Mouse (Mus musculus) midbrain, embryonic 16.5 days (tissue): Measurements from ENCODE around the gene Dgkd. TPM values are rescaled to one million over a fixed set of nuclear protein-coding genes. Genes with fewer than 3 reads are reported as not detected.

Experiments
- ATAC-seq: fragments of 200-750 bp; cut with Nextera tagmentation; 2 replicates; pipeline ENCODE4 v1.8.0; 2017; ENCODE audit warnings: moderate TSS enrichment
- H3K27ac ChIP-seq: fragments of 300-500 bp; sonication (generic); 2 replicates; pipeline ENCODE4 v1.5.1; 2014; ENCODE audit warnings: mild to moderate bottlenecking, low read length, mixed read lengths
- H3K27me3 ChIP-seq: fragments of 300-500 bp; sonication (generic); 2 replicates; pipeline ENCODE4 v1.6.1; 2014; ENCODE audit warnings: low read depth, low read length, mixed read lengths; ENCODE audit not compliant: control insufficient read depth, insufficient read depth
- H3K36me3 ChIP-seq: fragments of 300-500 bp; sonication (generic); 2 replicates; pipeline ENCODE4 v1.6.1; 2014; ENCODE audit warnings: mild to moderate bottlenecking, low read length, moderate library complexity, mixed read lengths; ENCODE audit not compliant: control insufficient read depth, insufficient read depth
- H3K4me1 ChIP-seq: fragments of 300-500 bp; sonication (generic); 2 replicates; pipeline ENCODE4 v1.6.1; 2014; ENCODE audit warnings: mild to moderate bottlenecking, low read length, mixed read lengths; ENCODE audit not compliant: control insufficient read depth, insufficient read depth
- H3K4me2 ChIP-seq: fragments of 300-500 bp; sonication (generic); 2 replicates; pipeline ENCODE4 v1.6.1; 2014; ENCODE audit warnings: mild to moderate bottlenecking, low read length, mixed read lengths
- H3K4me3 ChIP-seq: fragments of 300-500 bp; sonication (generic); 2 replicates; pipeline ENCODE4 v1.5.1; 2014; ENCODE audit warnings: low read depth, mild to moderate bottlenecking, low read length, moderate library complexity, mixed read lengths
- H3K9ac ChIP-seq: fragments of 300-500 bp; sonication (generic); 2 replicates; pipeline ENCODE4 v1.6.1; 2014; ENCODE audit warnings: low read depth, low read length, mixed read lengths
- H3K9me3 ChIP-seq: fragments of 300-500 bp; sonication (generic); replicated peaks from 2 replicates; pipeline ENCODE4 v1.6.1; 2014; ENCODE audit warnings: mild to moderate bottlenecking, low read length, mixed read lengths; ENCODE audit not compliant: control insufficient read depth, poor library complexity, severe bottlenecking
- WGBS: fragments of 180-500 bp; shearing (Covaris S2); extraction: QIAGEN DNeasy Blood & Tissue Kit; methylation state at CpG from one replicate; pipeline ENCODE4 v1.1.7; 2014; 5-methylcytosine and 5-hydroxymethylcytosine counted together
- polyA plus RNA-seq: library from polyadenylated mRNA; unstranded; fragments of >200 nt; fragmentation: Nextera tagmentation; extraction: Ambion mirVana; gene quantifications from 2 replicates; pipeline ENCODE4 v1.2.1, GENCODE M21; 2015

Dgkd gene
- polyA plus RNA-seq, 1 experiment from 2014 or later = 43.7 TPM

DNA sequence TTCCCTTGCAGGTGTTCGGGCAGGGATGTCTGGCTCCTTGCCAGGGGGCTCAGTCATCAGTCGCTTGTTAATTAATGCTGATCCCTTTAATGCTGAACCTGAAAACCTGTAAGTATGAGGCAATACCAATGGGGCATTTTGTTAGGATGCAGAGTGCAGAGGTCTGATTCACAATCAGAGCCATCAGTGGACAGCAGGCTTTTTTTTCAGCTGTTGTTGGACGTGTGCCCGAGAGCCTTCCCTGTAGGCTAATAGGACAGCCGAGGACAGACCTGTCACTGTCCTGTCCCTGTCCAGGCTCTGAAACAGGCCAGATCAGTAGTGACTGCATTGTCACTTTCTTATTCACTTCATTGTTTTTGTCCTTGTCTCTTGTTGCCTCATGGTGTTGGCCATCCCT lies 76.6 kb downstream of the Dgkd start:
- H3K36me3 ChIP-seq = peaks cover 31% of the 10 kb centered on the region
- no peak overlapping the region for H3K27ac ChIP-seq
- no peak overlapping the region for H3K9ac ChIP-seq
- 61% methylated on average over 5 of the region's 5 CpGs for WGBS
- no peak overlapping the region for H3K4me2 ChIP-seq
- H3K9me3 ChIP-seq = no peaks in the 10 kb centered on the region
- peaks cover 3% of the 10 kb centered on the region; the same call in 1 of the 2 replicates for H3K4me1 ChIP-seq
- no peaks in the 10 kb centered on the region for H3K27me3 ChIP-seq
- no peak for ATAC-seq
- H3K4me3 ChIP-seq = no peak overlapping the region

DNA sequence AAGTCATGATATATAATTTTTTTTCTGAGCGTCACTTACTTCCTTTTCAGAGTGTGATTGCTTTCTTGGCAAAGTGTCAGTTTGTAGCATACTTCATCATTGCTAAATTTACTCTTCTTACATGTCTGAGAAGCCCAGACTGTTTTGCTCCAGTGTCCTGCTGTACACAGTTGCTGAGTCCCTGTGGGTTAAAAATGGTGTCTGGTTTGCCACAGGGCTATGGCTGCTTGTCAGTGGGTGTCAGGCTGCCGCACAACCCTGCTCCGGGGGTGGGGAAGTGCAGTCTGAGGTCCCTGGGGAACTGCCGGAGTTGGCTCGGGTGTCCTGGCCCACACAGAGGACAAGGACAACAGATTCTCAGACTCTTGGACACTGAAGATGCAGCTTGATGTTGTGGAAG lies 80.0 kb downstream of the Dgkd start:
- H3K4me2 ChIP-seq = no peak overlapping the region
- H3K36me3 ChIP-seq = peaks cover 13% of the 10 kb centered on the region
- WGBS = 76% methylated on average over 5 of the region's 5 CpGs
- no peak overlapping the region for H3K9ac ChIP-seq
- H3K9me3 ChIP-seq = no peaks in the 10 kb centered on the region
- no peak overlapping the region for H3K27ac ChIP-seq
- peaks cover 3% of the 10 kb centered on the region; the same call in 1 of the 2 replicates for H3K4me1 ChIP-seq
- no peak overlapping the region for H3K4me3 ChIP-seq
- ATAC-seq = no peak
- H3K27me3 ChIP-seq = no peaks in the 10 kb centered on the region

DNA sequence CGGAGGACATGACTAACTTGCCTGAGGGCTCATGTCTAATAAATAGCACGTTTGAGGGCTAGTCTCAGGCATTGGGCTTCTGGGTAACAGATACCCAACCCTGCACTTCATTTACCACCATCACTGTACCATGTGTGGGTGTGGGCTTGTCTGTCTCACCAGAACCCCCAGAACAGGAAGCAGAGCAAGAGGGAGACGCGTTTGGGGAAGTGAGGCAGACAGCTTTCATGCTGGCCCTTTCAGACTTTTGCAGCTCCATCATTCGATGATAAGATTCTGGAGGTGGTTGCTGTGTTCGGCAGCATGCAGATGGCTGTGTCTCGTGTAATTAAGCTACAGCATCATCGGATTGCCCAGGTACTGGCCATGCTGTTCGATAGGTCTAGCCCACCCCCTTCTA lies 82.0 kb downstream of the Dgkd start:
- Histone ChIP-seq H3K4me1 (no peaks in the 10 kb centered on the region), H3K27me3 (no peaks in the 10 kb centered on the region), H3K9ac (no peak overlapping the region), H3K27ac (no peak overlapping the region), H3K4me3 (no peak overlapping the region), H3K4me2 (no peak overlapping the region), H3K36me3 (peaks cover 13% of the 10 kb centered on the region), H3K9me3 (no peaks in the 10 kb centered on the region)
- 95% methylated on average over 9 of the region's 9 CpGs for WGBS
- no peak for ATAC-seq

DNA sequence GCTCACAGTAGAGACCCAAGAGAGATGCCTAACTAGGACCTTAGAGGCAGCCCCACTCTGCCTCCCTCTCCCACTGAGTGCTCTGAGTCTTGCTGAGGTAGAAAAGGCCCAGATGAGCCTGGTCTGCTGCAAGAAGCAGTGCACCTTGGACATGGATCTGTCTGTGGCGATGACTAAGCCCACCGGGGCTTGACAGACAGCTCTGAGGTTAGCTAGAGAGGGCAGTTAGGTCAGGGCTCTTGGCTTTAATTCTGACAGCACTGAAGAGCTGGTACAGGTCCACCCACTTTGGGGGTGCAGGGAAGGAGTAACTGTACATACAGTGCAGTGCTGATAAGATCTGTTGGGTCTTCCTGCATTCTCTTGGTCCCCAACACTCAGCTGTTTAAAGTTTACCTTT lies 82.5 kb downstream of the Dgkd start:
- H3K4me3 ChIP-seq = no peak overlapping the region
- WGBS = 92% methylated on average over 2 of the region's 2 CpGs
- H3K9me3 ChIP-seq = no peaks in the 10 kb centered on the region
- H3K27ac ChIP-seq = no peak overlapping the region
- H3K36me3 ChIP-seq = peaks cover 15% of the 10 kb centered on the region
- ATAC-seq = no peak
- H3K4me2 ChIP-seq = no peak overlapping the region
- H3K4me1 ChIP-seq = no peaks in the 10 kb centered on the region
- no peak overlapping the region for H3K9ac ChIP-seq
- H3K27me3 ChIP-seq = no peaks in the 10 kb centered on the region

DNA sequence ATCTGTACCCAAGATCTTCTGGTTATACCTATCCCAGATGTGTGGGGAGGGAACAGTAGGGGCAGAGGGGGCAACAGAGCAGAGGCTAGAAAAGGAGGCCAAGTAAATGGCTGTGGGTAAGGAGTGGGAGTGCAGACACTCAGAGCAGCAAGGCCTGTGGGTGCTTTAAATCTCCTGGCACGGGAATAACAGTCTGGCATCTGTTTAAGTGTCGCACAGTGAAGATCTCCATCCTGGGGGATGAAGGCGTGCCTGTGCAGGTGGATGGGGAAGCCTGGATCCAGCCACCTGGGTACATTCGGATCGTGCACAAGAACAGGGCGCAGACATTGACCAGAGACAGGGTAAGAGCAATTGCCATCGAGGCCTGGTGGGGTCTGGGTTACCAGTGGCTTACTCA lies 83.0 kb downstream of the Dgkd start:
- H3K27me3 ChIP-seq = no peaks in the 10 kb centered on the region
- H3K4me2 ChIP-seq = no peak overlapping the region
- ATAC-seq = no peak
- no peaks in the 10 kb centered on the region for H3K9me3 ChIP-seq
- no peaks in the 10 kb centered on the region for H3K4me1 ChIP-seq
- H3K4me3 ChIP-seq = no peak overlapping the region
- H3K9ac ChIP-seq = no peak overlapping the region
- 99% methylated on average over 7 of the region's 7 CpGs for WGBS
- peaks cover 17% of the 10 kb centered on the region for H3K36me3 ChIP-seq
- no peak overlapping the region for H3K27ac ChIP-seq

DNA sequence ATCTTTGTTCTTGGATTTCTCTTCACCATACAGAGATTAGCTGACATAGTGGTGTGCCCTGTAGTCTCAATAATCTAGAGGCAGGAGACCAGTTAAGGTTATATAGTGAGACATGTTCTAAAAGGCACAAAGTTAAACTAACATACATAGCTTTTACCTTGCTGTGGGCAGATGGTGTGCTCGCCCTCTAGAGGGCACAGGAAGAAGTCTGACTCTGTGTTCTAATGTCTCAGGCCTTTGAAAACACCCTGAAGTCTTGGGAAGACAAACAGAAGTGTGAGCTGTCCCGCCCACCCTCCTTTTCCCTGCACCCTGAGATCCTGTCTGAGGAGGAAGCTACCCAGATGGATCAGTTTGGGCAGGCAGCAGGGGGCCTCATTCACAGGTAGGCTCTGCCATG lies 83.4 kb downstream of the Dgkd start:
- no peak for ATAC-seq
- Histone ChIP-seq H3K9ac (no peak overlapping the region), H3K4me1 (no peaks in the 10 kb centered on the region), H3K27me3 (no peaks in the 10 kb centered on the region), H3K4me2 (no peak overlapping the region), H3K9me3 (no peaks in the 10 kb centered on the region), H3K27ac (no peak overlapping the region), H3K4me3 (no peak overlapping the region), H3K36me3 (peaks cover 17% of the 10 kb centered on the region)
- WGBS = 68% methylated on average over 2 of the region's 2 CpGs

DNA sequence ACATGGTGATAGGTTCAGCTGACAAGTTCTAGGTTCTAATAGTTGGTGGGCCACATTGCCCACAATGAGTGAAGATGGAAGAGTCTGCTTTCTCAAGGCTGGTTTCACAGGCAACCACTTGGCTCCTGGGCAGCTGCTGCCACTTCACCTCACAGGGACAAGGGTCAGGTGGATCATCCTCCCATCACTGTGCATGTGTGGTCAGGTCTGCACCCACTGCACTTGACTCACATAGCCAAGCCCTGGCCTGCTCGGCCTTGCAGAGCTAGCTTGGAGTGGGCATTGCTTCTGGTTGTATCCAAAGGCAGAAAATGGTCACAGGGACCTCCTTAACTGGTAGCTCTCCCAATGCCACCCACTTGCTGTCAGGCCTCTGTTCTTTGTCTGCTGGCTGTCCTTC lies 88.7 kb downstream of the Dgkd start:
- 81% methylated on average over 1 of the region's 1 CpGs for WGBS
- Histone ChIP-seq H3K27me3 (no peaks in the 10 kb centered on the region), H3K9me3 (no peaks in the 10 kb centered on the region)

DNA sequence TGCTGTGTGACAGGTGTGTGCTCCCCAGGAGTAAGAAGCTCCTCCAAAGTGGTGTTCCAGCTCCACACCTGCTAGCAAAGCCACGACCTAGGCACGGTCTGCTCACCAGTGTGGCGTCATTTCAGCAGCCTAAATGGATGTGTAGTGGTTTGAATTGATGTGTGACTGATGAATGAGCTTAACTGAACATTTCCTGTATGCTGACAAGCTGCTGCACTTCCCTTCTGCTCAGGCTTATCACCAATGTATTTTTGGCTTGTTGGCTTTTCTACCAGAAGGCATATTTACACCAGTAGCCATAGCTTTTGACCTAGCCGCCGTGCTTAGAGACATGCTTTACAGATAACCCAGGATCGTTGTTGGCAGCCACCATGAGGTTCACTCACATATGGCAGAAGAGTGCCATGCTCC lies 94.6 kb downstream of the Dgkd start:
- no peaks in the 10 kb centered on the region for H3K9me3 ChIP-seq
- no peak overlapping the region for H3K9ac ChIP-seq
- no peak overlapping the region for H3K4me2 ChIP-seq
- H3K4me3 ChIP-seq = no peak overlapping the region
- H3K27me3 ChIP-seq = no peaks in the 10 kb centered on the region
- no peak overlapping the region for H3K27ac ChIP-seq
- no peak for ATAC-seq
- no peaks in the 10 kb centered on the region for H3K4me1 ChIP-seq
- H3K36me3 ChIP-seq = peaks cover 66% of the 10 kb centered on the region
- 95% methylated on average over 6 of the region's 6 CpGs for WGBS

More for the DNA sequence above, 88.7 kb downstream of the Dgkd start:
- Histone ChIP-seq H3K27ac (no peak overlapping the region), H3K4me1 (no peaks in the 10 kb centered on the region), H3K9ac (no peak overlapping the region), H3K36me3 (peaks cover 41% of the 10 kb centered on the region), H3K4me2 (no peak overlapping the region), H3K4me3 (no peak overlapping the region)
- no peak for ATAC-seq

DNA sequence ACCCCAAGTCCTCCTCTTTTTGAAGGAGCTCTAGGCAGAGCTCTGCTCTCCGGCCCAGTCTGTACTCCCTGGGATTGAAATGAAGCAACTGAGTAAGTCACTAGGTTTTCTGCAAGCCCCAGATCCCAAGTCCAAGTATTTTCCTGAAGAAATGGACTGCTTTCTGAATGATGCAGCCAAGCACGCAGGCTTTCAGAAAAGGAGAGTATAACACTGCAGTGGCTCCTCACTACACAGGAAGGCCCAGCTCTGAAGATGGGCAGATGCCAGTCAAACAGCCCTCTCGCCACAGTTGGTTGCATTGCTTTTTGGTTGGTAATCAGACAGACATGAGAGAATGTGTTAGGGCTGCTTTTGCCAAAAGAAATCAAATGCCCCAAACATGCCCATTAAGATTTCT lies 98.6 kb downstream of the Dgkd start:
- no peak for ATAC-seq
- H3K27ac ChIP-seq = no peak overlapping the region
- no peak overlapping the region for H3K4me2 ChIP-seq
- no peaks in the 10 kb centered on the region for H3K27me3 ChIP-seq
- peaks cover 62% of the 10 kb centered on the region for H3K36me3 ChIP-seq
- no peaks in the 10 kb centered on the region for H3K9me3 ChIP-seq
- no peaks in the 10 kb centered on the region for H3K4me1 ChIP-seq
- no peak overlapping the region for H3K9ac ChIP-seq
- WGBS = 94% methylated on average over 3 of the region's 3 CpGs
- H3K4me3 ChIP-seq = no peak overlapping the region

DNA sequence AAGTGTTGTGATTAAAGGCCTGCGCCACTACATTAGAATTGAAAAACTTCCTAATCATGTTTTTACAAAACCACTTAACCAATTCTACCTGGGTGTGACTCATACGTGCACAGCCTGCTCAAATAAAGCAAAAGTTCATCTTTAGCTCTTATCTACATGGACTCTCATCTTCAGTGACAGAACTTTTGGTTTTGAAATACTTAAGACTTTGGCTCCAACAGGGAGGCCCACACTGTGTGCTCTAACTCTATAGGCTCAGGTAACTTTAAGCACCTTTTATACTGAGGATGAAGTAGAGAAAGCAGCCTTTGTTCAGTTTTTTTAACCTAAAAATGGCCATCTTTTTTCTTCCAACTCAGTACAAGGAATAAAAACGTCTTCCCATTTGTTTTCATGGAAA lies 100.0 kb downstream of the Dgkd start:
- Histone ChIP-seq H3K27me3 (no peaks in the 10 kb centered on the region), H3K27ac (no peak overlapping the region), H3K9me3 (no peaks in the 10 kb centered on the region), H3K9ac (no peak overlapping the region), H3K4me1 (no peaks in the 10 kb centered on the region), H3K4me2 (no peak overlapping the region), H3K4me3 (no peak overlapping the region), H3K36me3 (peaks cover 61% of the 10 kb centered on the region)
- WGBS = 78% methylated on average over 3 of the region's 3 CpGs
- ATAC-seq = no peak
